Comparison of ENCODE assay signal across 7 mouse cellular contexts in the genomic region with DNA sequence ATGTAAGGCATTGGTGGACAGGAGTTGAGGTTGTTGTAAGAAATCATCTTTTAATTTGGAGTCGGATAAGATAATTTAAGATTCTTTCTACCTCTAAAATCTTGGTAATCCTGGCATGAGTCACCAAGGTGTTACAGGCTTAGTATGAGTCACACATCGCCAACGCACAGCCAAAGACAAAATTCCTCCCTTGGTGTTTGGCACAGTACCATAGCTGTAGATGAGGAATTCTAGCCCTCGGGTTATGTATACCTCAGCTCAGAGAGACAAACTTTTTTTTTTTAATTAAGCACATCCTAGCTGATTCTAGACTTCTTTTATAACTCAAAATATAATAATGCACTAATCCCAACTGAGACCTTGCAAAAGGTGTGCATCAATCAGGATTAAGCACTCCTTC. TPM values are rescaled to one million over a fixed set of nuclear protein-coding genes. Genes with fewer than 3 reads are reported as not detected.
DNase-seq lines count a peak whose midpoint lies in the region; ATAC-seq lines count a peak whose summit lies in the region.

No protein-coding gene starts in this region.

- peak overlapping the region; percentile 76 for H3K4me2 ChIP-seq in forebrain, embryonic 12.5 days
- H3K4me2 ChIP-seq in limb, embryonic 15.5 days = peak overlapping the region; percentile 92
- peak overlapping the region; percentile 92 for H3K4me2 ChIP-seq in stomach, embryonic 16.5 days (ENCODE audit: low read depth, low read length)

- no peak for ATAC-seq in forebrain, embryonic 12.5 days (ENCODE audit: low FRiP score)
- no peak for ATAC-seq in limb, embryonic 15.5 days (ENCODE audit: insufficient number of reproducible peaks, low FRiP score, low TSS enrichment, low read depth)
- no peak for ATAC-seq in stomach, embryonic 16.5 days (ENCODE audit: insufficient read depth, low FRiP score)

- no peaks in the 10 kb centered on the region for H3K9me3 ChIP-seq in forebrain, embryonic 12.5 days
- H3K9me3 ChIP-seq in limb, embryonic 15.5 days = no peaks in the 10 kb centered on the region
- H3K9me3 ChIP-seq in stomach, embryonic 16.5 days (replicated peaks; ENCODE audit: control insufficient read depth, low read length) = no peaks in the 10 kb centered on the region

- no peaks in the 10 kb centered on the region for H3K27me3 ChIP-seq in forebrain, embryonic 12.5 days
- H3K27me3 ChIP-seq in limb, embryonic 15.5 days = no peaks in the 10 kb centered on the region
- H3K27me3 ChIP-seq in stomach, embryonic 16.5 days (ENCODE audit: control insufficient read depth, insufficient read depth, low read length) = no peaks in the 10 kb centered on the region

- peak; percentile 44 to 57 for DNase-seq in left cerebral cortex, adult 18-20 months (ENCODE audit: low spot score in 2 of 2)
- no peak for DNase-seq in left cerebral cortex, postnatal 4 days
- DNase-seq in brain, adult 2 months (ENCODE audit: low read depth, low spot score) = peak; percentile 92
- no peak for DNase-seq in embryo, embryonic 11 days

- 46% methylated on average over 4 of the region's 4 CpGs for WGBS in forebrain, embryonic 12.5 days
- 26% methylated on average over 4 of the region's 4 CpGs for WGBS in limb, embryonic 15.5 days
- 37% methylated on average over 4 of the region's 4 CpGs for whole genome bisulfite sequencing in stomach, embryonic 16.5 days

- H3K4me3 ChIP-seq in forebrain, embryonic 12.5 days (replicated peaks) = peak overlapping the region; percentile 90
- peak overlapping the region; percentile 76 for H3K4me3 ChIP-seq in limb, embryonic 15.5 days
- H3K4me3 ChIP-seq in stomach, embryonic 16.5 days (replicated peaks; ENCODE audit: low read length) = peak overlapping the region; percentile 69

- intact Hi-C loops in left cerebral cortex, postnatal 4 days (cut with DNase I) = no loop called here

- H3K4me1 ChIP-seq in forebrain, embryonic 12.5 days = peaks cover 20% of the 10 kb centered on the region
- H3K4me1 ChIP-seq in limb, embryonic 15.5 days = peaks cover 17% of the 10 kb centered on the region
- H3K4me1 ChIP-seq in stomach, embryonic 16.5 days (ENCODE audit: control insufficient read depth, insufficient read depth, low read length) = peaks cover 9% of the 10 kb centered on the region

- peak overlapping the region; percentile 87 for H3K9ac ChIP-seq in forebrain, embryonic 12.5 days
- H3K9ac ChIP-seq in limb, embryonic 15.5 days = peak overlapping the region; percentile 70; the same call in 1 of the 2 replicates
- peak overlapping the region; percentile 84 for H3K9ac ChIP-seq in stomach, embryonic 16.5 days (ENCODE audit: low read length)

- no peak overlapping the region for H3K27ac ChIP-seq in forebrain, embryonic 12.5 days
- H3K27ac ChIP-seq in limb, embryonic 15.5 days = no peak overlapping the region; the same call in 1 of the 2 replicates
- peak overlapping the region; percentile 76 for H3K27ac ChIP-seq in stomach, embryonic 16.5 days (ENCODE audit: low read length)

- no peaks in the 10 kb centered on the region for H3K36me3 ChIP-seq in forebrain, embryonic 12.5 days (replicated peaks)
- no peaks in the 10 kb centered on the region for H3K36me3 ChIP-seq in limb, embryonic 15.5 days
- H3K36me3 ChIP-seq in stomach, embryonic 16.5 days (ENCODE audit: control insufficient read depth, insufficient read depth, low read length) = no peaks in the 10 kb centered on the region

RNA-seq across cellular contexts. Expression of a gene that starts 1.0 kb away (rescaled TPM):
- total RNA-seq in left cerebral cortex, adult 18-20 months (2021) = 10 to 100 TPM; 17.9 to 18.1 TPM
- total RNA-seq in left cerebral cortex, postnatal 4 days (2021) = 10 to 100 TPM; 18.5 to 20.4 TPM
- polyA plus RNA-seq in forebrain, embryonic 12.5 days (2016; fragmentation: Nextera tagmentation; extraction: Ambion mirVana) = 26.6 and 28.6 TPM in 2 replicates
- polyA plus RNA-seq in limb, embryonic 15.5 days (2015; fragmentation: Nextera tagmentation; extraction: Ambion mirVana) = 24.9 and 26.7 TPM in 2 replicates
- polyA plus RNA-seq in stomach, embryonic 16.5 days (2015; fragmentation: Nextera tagmentation; extraction: Ambion mirVana) = 17.5 and 17.7 TPM in 2 replicates

Comparison
In these comparisons a context has a peak if more than half of its experiments do, and no peak if none do; other contexts are left out.
1. DNase-seq: peak in left cerebral cortex, adult 18-20 months (2 of 2) and brain, adult 2 months (single experiment); none in left cerebral cortex, postnatal 4 days (single experiment) and embryo, embryonic 11 days (single experiment).
2. Peak in every context shown above with its lines, with median percentiles within 50 percentile points of each other: H3K4me2 ChIP-seq, H3K4me3 ChIP-seq and H3K9ac ChIP-seq.